Mouse (Mus musculus): ENCODE data around the gene Rfwd3.
"Not testable (repeated sequence)": the region's sequence is repeated elsewhere in the genome, so short reads cannot be mapped to it uniquely, and the experiment has no call there.

Gene Rfwd3

DNA sequence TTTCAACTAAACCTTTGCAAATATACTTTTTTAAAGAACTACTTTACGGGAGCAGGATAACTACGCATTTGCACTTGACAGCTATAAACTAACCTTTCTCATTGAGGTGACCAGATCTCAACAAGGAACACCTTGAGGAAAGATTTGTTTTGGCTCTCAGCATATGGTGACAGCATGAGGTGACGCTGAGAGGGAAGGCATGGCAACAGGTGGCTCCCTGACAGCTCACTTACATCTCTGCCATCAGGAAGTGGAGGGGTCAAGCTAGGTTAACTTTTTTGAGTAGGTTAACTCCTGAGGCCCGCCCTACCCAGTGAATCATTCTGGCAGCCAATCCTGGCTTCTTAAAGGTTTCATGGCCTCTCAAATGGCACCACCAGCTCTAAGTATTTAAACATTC lies 14.4 kb downstream of the Rfwd3 start:
- DNase-seq, result no peak

DNA sequence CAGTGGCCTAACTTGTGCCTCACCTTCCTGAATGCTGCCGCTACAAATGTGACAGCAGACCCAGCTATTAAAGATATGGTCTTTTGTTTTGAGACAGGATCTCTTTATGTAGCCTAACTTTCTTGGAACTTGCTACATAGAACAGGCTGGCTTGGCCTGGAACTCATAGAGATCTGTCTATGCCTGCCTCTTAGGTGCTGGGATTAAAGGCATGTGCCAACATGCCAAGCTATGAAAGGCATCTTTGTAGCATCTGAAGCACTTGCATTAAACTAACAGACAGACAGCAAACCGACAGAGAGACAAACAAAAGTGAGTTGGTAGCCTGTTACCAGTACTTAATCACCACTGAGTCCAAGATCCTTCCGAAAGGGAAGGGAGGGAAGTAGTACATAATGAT lies 17.9 kb downstream of the Rfwd3 start:
- no peak for DNase-seq

DNA sequence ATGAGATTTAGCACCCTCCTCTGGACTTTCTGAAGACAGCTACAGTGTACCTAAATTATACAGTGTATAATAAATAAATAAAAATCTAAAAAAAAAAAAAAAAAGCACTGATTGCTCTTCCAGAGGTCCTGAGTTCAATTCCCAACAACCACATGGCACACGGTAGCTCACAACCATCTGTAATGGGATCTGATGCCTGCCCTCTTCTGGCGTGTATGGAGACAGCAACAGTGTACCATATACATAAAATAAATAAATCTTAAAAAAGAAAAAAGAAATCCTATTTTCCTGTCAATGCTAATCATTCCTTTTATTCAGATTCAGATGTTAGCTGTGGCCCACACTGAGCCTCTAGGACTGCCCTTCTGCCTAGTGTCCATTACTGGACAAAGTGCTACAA lies 31.7 kb downstream of the Rfwd3 start:
- DNase-seq, result no peak

DNA sequence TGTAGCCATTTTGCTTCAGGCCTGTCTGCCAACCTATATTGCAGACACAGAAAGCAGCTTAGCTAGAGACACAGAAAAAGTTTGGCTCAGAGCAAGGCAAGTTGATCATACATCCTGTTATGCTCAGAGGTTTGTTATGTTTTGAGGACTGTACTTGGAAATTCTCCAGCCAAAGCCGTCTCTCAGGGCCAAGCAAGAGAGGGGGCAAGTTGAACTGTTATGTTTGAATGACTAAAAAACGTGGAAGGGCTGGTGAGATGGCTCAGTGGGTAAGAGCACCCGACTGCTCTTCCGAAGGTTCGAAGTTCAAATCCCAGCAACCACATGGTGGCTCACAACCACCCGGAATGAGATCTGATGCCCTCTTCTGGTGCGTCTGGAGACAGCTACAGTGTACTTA lies 33.9 kb downstream of the Rfwd3 start:
- not testable (repeated sequence) for DNase-seq

DNA sequence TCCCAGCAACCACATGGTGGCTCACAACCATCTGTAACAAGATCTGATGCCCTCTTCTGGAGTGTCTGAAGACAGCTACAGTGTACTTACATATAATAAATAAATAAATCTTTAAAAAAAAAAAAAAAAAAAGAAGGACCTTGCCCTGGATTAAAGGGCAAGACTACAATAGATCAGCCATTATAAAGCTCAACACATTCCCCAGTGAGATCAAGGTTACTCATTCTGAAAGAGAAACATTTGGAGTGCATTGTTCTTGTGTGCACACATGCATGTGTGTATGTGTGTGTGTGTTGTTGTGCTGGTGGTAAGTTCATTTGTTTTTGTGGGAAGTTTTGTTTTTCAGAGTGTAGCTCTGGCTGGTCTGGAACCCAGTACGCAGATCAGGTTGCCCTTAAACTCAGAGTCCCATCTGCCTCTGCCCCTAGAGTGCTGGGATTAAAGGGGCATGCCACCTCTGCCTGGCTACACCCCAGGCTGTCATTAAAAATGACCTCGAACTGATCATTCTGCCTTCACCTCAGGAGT lies 35.3 kb downstream of the Rfwd3 start:
- no peak for DNase-seq

DNA sequence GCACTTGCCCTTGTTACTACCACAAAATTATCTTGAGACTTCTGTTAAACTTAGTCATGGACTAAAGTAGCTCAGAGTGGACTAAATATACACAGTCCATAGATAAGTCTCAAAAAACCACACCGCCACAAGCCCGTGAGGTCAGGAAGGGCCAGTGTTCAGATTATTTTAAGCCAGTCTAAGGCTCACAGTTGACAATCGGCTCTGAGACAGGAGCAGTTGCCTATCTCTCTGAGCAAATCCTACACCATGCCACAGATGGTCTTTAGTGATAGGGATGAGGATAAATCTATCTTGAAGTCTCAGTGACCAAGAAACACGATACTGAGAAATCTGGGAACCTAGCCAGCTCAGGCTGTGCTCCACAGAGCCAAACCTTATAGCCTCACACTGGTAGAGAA lies 38.0 kb downstream of the Rfwd3 start:
- DNase-seq, result no peak

DNA sequence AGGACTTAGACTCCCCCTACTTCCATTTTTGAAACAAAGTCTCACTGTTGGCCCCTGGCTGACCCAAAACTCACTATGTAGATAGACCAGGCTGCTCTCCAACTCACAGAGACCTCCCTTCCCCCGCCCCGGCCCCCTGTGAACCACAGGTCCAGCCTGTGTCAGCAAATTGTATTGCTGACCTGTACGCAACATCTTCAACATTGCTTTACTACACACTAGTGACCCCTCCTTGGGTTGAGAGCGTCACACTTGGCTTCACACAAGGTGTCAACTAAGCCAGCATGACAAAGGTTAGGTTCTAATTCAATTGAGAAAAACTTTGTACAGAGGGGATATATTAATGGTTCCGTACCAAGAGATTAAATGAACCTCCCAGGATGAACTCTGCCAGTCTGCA lies 39.8 kb downstream of the Rfwd3 start:
- DNase-seq, result peak; percentile 39 to 74

DNA sequence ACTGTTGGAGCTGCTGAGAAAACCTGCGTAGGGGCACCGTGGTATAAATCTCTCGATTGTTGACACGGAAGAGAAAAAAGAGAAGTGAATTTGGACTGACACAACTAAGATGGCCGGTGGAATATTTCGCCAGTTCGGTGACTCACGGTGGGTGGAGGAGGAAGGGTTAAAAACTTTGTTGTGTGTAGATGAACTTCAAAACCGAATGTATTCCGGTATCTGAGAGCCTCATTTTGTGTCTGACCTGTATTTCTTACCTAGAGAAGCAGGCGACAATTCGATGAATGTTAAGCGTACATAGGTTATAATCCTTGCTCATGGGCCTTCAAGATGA lies 40.6 kb downstream of the Rfwd3 start:
- no peak for DNase-seq

DNA sequence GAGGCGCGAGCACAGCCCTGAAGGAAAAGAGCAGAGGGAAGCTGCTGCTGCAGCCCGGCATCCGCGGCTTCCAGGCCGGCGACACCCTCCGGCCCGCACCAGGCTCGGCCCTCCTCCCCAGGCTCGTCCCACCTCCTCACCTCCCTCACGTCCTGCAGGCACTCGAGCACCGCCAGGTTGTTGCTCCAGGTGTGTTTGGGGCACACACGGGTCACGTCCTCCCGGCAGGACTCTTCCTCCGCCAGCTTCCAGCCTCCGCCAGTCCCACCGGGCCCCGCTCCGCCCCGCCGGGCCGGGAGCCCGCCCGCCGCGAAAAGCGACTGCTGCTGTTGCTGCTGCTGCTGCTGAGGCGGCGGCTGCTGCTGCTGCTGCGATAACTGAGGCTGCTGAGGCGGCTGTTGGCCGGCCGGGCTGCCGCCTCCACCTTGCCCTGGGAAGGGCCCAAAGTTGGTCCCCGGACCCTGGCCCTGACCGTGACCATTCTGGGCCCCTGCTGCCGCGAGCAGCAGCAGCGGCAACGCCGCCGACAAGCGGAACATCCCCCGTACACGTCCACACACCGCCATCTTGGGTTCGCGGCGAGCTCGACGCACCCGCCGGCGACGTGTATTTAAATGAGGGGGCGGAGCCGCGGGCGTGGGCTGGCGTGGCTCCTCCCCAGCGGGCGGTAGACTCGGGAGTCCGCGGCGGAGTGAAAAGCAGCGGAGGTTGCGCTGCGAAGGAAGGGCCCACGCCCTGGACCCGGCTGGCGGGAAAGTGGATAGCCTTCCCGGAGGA lies 41.2 kb downstream of the Rfwd3 start, which contains the start of gene Glg1:
Gene Glg1 (minus strand): TSS at position 586 of the 777 bp plus-strand sequence.
- peak; percentile 96 for DNase-seq

DNA sequence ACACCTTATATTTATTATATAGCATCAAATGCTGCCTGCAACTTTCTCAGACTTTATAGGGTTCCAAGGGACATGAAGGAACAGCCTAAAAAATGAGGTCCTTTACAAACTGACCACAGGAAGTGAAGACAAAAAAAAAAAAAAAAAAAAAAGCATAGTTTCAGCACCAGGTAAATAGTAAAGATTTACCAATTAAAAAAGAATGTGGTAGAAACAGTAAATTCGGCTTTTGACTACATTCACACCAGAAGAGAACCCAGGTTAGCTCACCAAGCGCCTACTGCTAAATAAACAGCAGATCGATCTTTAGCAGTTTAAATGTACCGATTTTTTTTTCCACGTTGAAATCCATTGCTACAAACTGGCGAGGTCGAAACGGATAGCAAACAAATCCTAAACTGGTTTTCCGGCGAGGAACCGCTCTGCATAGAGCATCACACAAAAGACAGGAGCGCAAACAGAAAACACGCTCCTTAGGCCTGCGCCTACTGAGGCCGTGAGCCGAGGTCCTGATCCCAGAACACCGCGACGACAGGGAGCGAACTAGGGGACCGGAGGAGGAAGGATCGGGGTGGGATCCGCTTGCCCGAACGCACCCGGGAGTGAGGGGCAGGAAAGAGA lies 41.9 kb downstream of the Rfwd3 start:
- no peak for DNase-seq

DNA sequence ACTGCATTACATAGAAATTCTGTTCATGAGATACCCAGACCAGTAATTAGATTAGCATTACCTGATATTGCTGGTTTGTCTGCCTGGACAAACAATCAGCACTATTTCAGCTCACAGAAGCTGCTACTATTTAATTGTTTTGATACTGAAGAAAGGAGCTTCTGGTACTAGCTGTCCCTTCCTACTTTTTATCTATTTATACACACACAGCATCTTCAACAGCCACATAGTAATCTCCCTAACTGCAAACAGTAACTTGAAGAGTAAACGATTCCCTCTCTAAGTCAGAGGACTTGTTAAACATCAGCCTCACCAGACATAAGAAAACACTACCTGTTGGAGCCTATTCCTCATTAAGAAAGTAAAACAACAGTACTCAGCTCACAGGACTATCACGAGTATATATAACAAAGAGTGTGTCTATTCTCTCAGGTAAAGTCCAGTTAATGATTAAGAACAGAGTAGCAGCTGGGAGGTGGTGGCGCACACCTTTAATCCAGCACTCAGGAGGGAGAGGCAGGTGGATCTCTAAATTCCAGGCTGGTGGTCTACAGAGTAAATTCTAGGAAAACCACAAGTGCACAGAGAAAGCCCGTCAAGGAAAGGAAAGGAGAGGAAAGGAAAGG lies 47.4 kb downstream of the Rfwd3 start:
- no peak for DNase-seq

DNA sequence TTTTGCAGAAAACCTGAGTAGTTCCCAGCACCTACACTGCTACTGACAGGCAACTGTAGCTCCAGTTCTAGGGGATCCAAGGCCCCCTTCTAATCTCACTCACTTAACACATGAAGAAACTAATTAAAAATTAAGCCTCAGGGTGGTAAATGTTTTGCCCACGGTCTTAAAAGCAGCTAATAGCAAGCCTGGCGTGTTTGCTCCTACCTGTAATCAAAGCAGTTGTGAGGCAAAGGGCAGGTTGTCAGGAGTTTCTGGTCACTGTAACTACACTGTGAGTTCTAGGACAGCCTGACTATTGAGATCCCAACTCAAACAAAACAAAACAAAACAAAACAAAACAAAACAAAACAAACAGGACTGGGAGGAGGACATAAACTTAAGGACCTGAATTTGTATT lies 49.9 kb downstream of the Rfwd3 start:
- DNase-seq, result peak; percentile 10 to 41

DNA sequence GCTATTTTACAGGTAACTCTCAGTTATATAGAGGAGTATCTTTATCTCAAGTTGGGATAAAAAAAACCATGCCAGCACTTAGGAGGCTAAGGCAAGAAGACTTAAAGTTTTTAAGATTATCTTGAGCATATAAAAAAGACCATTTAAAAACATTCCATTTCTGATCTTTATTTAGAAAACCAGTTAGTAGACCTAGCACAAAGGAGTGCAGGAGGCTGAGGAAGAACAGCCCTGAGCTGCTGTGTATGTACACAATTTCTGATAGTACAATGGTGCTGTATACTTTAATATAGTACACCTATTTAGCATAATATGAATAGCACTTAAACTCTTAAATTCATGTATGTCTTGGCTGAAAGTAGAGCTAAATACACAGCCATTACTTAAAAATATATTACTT lies 51.9 kb downstream of the Rfwd3 start:
- DNase-seq, result no peak

DNA sequence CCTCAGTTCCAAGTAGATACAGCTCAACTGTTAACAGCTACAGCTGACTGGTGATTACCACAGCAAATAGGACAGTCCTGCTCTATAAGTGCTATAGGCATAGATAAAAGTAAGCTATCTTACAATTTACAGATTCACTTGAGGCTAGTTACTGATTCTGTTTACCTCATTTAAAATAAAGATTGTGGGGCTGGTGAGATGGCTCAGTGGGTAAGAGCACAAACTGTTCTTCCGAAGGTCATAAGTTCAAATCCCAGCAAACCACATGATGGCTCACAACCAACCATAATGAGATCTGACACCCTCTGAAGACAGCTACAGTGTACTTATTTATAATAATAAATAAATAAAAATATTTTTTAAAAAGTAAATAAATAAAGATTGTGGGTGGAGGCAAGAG lies 53.2 kb downstream of the Rfwd3 start:
- not testable (repeated sequence) for DNase-seq

DNA sequence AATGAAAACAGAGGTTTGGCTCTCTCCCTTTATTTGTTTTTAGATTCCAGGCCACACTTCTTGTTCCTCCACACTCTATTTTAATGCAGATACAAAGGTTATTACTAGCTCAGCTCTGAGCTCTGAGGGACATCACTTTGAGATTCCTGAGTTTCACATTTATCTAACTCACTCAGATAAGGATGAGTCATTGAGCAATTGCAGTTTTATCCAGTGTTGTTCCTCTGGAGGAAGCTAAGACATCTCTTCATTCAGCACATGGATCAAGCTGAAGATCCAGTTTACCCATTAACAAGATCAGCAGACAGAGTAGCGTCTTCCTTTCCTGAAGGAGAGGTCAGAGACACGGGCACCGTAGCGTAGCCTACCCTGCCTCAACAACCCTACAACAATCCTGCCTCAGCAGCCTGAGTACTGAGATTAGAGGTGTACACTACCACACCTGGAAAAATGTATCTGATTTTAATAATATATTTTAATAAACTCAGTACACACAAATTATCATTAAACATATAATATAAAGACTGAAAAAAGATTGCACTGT lies 53.7 kb downstream of the Rfwd3 start:
- DNase-seq, result peak; percentile 33 to 65

DNA sequence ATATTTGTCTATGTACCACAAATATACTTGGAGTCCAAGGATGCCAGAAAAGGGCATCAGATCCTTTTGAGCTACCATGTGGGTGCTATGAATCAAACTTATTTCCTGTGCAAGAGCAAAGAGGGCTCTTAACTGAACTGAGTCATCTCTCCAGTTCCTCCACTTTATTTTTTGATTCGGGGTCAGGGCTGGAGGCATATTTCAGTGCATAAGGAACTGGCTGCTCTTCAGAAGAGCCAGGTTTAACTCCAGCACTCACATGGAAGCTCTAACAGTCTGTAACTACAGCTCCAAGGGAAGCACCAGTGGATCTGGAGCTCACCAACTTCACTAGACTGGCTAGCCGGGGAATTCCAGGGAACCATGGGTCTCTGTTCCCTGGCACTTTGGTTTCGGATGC lies 62.7 kb downstream of the Rfwd3 start:
- no peak for DNase-seq

DNA sequence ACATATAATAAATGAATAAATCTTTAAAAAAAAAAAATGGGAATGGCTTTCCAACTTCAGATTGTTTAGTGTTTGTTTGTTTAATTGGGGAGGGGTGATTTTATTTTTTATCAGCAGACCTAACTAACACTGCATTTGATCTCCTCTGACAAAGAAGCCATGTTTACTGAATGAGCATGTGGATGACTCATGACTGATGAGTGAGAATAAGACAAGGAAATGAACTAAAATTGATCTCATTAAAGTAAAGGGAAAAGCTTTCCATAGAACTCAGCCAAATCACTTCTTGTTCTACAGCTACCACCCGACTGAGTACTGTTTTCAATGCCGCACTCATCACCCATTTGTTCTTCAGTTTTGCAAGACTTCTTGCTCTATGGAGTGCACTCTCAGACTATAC lies 66.3 kb downstream of the Rfwd3 start:
- no peak for DNase-seq

DNA sequence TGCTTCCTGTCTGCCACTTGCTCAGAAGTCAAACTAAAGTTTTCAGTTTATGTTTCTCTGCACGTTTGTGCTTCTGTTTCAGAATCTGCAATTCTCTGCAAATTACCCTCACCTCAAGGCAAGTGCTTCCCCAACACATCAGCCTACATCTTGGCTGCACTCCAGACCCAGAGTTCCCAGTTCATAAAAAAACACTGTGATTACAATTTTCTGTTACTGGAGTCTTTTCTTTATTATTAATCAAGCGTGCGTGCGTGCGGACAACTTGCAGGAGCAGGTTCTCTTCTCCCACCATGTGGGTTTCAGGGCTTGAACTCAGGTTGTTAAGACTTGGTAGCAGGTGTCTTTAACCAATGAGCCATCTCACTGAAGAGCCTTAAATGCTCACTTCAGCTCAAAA lies 75.9 kb downstream of the Rfwd3 start:
- peak; percentile 40 to 52 for DNase-seq

Data from kidney, postnatal 25 days (tissue).